Mouse (Mus musculus) G1E (cell line): ENCODE measurements around the gene Nid1.

Experiments used
- CTCF ChIP-seq: IDR thresholded peaks from 2 replicates; pipeline ENCODE4 v1.5.1; 2012; ENCODE audit warnings: low read depth, low read length, inconsistent platforms, mixed read lengths
- GATA2 ChIP-seq: IDR thresholded peaks from 2 replicates; pipeline ENCODE4 v1.6.1; 2012; ENCODE audit warnings: low read depth, low read length, inconsistent platforms, borderline replicate concordance
- POLR2AphosphoS5 ChIP-seq: IDR thresholded peaks from 2 replicates; pipeline ENCODE4 v1.6.1; 2012; ENCODE audit warnings: low read depth, low read length, inconsistent platforms; ENCODE audit not compliant: insufficient replicate concordance

GRCm38 (mm10) chr13:13505063-13505462 is 67.7 kb downstream of the Nid1 start:
- no peak for TF ChIP-seq CTCF
- no peak for TF ChIP-seq POLR2AphosphoS5
- TF ChIP-seq GATA2, result no peak
